Mouse (Mus musculus): ENCODE measurements at regions not wholly inside any gene's neighbourhood (a gene's known extent, or its start where the extent isn't known, plus 50 kb on each side); places are given as distances from the start of the nearest gene placed in this dataset.

DNA sequence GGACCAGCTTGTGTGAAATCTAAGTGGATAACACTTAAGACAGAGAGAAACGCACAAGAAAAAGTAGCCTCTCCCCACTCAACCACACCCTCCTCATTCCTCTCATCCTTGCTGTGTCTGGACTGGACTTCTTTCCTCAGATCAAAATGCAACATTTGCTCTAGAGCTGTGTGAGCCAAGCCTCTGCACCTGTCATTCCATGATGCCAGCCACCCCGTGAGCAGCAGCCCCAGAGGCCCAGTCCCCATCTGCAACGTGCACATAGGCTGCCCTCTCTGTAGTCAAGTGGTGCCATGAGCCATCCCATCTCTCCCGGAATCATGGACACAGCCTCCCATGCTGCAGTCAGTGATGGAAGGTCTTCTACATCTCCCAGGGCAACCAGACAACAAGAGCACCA, 55.1 kb upstream of the Gpc1 start:
- Histone ChIP-seq H3K9ac (no peak overlapping the region), H3K4me2 (no peak overlapping the region), H3K9me3 (no peaks in the 10 kb centered on the region), H3K4me1 (peaks cover 46% of the 10 kb centered on the region), H3K36me3 (no peaks in the 10 kb centered on the region), H3K27me3 (replicated peaks) (peaks cover 64% of the 10 kb centered on the region), H3K4me3 (no peak overlapping the region), H3K27ac (replicated peaks) (no peak overlapping the region)
- ATAC-seq (ENCODE audit: extremely low read depth, insufficient number of reproducible peaks, low FRiP score, low TSS enrichment): no peak
- WGBS: 71% methylated on average over 4 of the region's 4 CpGs

- Histone ChIP-seq H3K4me1 (peaks cover 50% of the 10 kb centered on the region), H3K9me3 (no peaks in the 10 kb centered on the region), H3K4me3 (no peak overlapping the region), H3K4me2 (no peak overlapping the region), H3K9ac (no peak overlapping the region), H3K27me3 (replicated peaks) (peaks cover 66% of the 10 kb centered on the region), H3K36me3 (no peaks in the 10 kb centered on the region), H3K27ac (replicated peaks) (no peak overlapping the region)
- WGBS: 63% methylated on average over 3 of the region's 3 CpGs
- no peak for ATAC-seq (ENCODE audit: extremely low read depth, insufficient number of reproducible peaks, low FRiP score, low TSS enrichment)
These were observed 55.5 kb upstream of the Gpc1 start for GRCm38 (mm10) chr1:92775908-92776307.

DNA sequence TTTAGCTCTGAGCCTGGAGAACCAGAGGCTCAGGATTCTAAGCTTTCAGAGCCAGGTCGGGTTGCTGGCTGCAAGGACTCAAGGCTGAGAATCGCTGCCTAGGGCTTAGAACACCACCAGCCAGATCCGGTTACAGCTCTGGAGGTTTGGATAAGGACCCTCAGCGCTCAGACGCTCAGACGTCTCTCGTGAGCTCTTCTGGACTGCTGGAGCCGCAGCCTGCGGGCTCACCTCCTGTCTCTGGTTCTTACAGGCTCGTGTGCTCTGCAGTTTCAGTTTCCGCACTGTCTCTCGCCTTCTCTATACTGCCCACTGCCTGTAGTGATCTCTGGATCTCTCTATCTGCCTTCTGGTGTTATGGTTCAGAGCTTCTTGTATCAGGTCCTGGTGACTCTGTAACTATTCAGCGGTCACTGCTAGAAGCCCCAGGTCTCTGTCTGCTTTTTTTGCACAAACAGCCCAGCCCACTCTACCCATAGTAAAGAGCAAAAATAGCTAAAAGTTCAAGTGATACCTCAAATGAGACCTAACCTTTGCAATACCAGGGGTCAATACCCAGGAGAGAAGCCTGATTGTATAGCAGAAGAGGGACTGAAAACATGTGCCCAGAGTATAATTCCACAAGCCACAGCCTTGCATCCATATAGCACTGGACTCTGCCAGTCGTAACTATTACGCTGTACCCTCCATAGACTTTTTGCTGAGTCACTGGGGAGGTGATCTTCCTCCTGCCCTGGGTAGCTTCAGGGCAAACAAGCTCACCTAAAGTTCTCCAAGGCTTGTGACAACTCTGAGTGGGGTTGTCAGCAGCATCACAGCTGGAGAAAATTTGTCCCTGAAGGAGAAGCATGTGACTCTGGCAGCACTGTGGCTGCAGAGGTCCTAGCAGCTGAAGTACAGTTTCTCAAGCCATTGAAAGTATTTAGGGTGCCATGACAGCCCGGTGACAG, 56.4 kb upstream of the Gpc1 start:
- WGBS: 13% methylated on average over 16 of the region's 16 CpGs
- no peak; the same call in 1 of the 2 replicates for ATAC-seq (ENCODE audit: extremely low read depth, insufficient number of reproducible peaks, low FRiP score, low TSS enrichment)
- peak overlapping the region; percentile 64 for H3K4me2 ChIP-seq
- H3K9ac ChIP-seq: peak overlapping the region; percentile 68
- H3K36me3 ChIP-seq: no peaks in the 10 kb centered on the region
- peak overlapping the region; percentile 16; the same call in 1 of the 2 replicates for H3K27ac ChIP-seq (replicated peaks)
- peaks cover 52% of the 10 kb centered on the region for H3K4me1 ChIP-seq
- H3K27me3 ChIP-seq (replicated peaks): peaks cover 66% of the 10 kb centered on the region
- no peaks in the 10 kb centered on the region for H3K9me3 ChIP-seq
- peak overlapping the region; percentile 38 for H3K4me3 ChIP-seq

DNA sequence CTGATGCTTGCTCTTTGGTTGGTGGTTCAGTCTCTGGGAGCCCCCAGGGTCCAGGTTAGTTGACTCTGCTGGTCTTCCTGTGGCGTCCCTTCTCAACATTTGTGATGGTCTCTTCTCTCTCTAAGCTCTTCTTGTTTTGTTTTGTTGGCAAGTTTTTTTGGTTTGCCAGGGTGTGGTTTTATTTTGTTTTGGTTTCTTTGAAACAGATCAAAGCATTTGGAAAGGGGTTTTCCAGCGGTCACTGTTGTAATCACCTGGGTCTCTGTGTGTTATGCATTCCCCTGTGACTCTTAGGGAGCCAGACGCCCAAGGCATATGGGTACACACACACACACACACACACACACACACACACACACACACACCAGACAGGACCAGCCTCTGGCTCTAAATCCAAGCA, 57.4 kb upstream of the Gpc1 start:
- Histone ChIP-seq H3K36me3 (no peaks in the 10 kb centered on the region), H3K27ac (replicated peaks) (no peak overlapping the region), H3K9ac (0 out of 2 replicates have a peak overlapping the region, but pooled peaks have one; percentile 68), H3K4me3 (no peak overlapping the region), H3K4me2 (peak overlapping the region; percentile 64), H3K4me1 (peaks cover 62% of the 10 kb centered on the region), H3K9me3 (no peaks in the 10 kb centered on the region), H3K27me3 (replicated peaks) (peaks cover 71% of the 10 kb centered on the region)
- no peak for ATAC-seq (ENCODE audit: extremely low read depth, insufficient number of reproducible peaks, low FRiP score, low TSS enrichment)
- 59% methylated on average over 3 of the region's 3 CpGs for WGBS

GRCm38 (mm10) chr1:92772784-92773113, 58.7 kb upstream of the Gpc1 start:
- Histone ChIP-seq H3K4me2 (peak overlapping the region; percentile 7; the same call in 1 of the 2 replicates), H3K4me1 (peaks cover 62% of the 10 kb centered on the region), H3K9ac (0 out of 2 replicates have a peak overlapping the region, but pooled peaks have one; percentile 7), H3K4me3 (no peak overlapping the region), H3K36me3 (no peaks in the 10 kb centered on the region), H3K27me3 (replicated peaks) (peaks cover 71% of the 10 kb centered on the region), H3K9me3 (no peaks in the 10 kb centered on the region), H3K27ac (replicated peaks) (peak overlapping the region; percentile 60)
- ATAC-seq (ENCODE audit: extremely low read depth, insufficient number of reproducible peaks, low FRiP score, low TSS enrichment): no peak
- WGBS: 23% methylated on average over 10 of the region's 10 CpGs

DNA sequence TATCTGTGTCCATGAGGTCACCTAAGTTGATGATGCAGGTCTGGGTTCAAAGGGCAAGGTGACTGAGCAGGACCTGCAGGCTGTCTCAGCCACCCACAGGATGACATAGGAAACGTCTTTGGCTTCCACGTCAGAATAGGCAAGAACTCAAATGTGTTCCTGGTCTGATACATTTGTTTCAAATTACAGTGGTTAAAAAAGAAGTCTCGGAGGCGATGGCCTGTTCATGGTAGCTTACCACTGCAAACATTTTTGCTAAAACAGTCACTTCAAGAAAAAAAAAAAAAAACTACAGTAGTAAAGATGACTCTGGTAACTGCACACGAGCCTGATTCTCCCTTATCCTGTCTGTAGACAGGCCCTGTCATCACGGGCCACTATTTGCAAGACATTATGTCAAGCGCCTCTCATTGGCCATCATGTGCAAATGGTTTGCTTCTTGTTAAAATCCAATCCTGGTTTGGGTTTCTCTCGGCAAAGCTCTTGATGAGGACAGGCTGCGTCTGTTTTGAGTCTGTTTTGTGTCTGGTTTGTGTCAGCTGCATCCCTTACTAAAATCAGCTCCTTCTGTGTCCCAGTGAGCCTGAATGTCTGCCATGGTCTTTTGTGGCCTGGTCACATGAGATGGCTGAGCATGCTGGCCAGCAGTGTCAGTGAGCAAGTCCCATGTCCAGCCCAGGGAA, 59.2 kb upstream of the Gpc1 start:
- Histone ChIP-seq H3K4me2 (peak overlapping the region; percentile 7; the same call in 1 of the 2 replicates), H3K9ac (0 out of 2 replicates have a peak overlapping the region, but pooled peaks have one; percentile 7), H3K4me3 (no peak overlapping the region), H3K4me1 (peaks cover 62% of the 10 kb centered on the region), H3K27ac (replicated peaks) (peak overlapping the region; percentile 60), H3K9me3 (no peaks in the 10 kb centered on the region), H3K36me3 (no peaks in the 10 kb centered on the region), H3K27me3 (replicated peaks) (peaks cover 71% of the 10 kb centered on the region)
- no peak for ATAC-seq (ENCODE audit: extremely low read depth, insufficient number of reproducible peaks, low FRiP score, low TSS enrichment)
- 31% methylated on average over 9 of the region's 9 CpGs for WGBS

DNA sequence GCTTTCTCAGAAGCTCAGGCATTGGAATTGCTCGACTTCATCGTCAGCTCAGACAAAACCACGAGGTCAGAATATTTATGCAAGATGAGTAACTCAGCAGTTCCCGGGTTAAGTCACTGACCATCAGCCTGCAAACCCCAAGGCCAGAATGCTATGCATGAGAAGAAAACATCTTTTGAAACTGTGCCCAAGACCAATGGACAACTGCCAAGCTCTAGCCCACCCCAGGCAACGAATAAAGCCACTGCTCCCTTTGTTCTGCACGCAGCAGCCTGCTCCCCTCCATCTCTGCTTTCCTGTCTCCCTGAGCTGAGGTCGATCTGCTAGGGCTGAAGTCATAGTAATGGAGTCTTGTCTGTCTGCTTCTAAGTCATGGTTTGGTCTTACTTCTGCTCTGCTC, 61.7 kb upstream of the Gpc1 start:
- Histone ChIP-seq H3K36me3 (no peaks in the 10 kb centered on the region), H3K27ac (replicated peaks) (no peak overlapping the region), H3K4me2 (no peak overlapping the region), H3K4me3 (no peak overlapping the region), H3K9me3 (no peaks in the 10 kb centered on the region), H3K9ac (no peak overlapping the region), H3K4me1 (peaks cover 48% of the 10 kb centered on the region), H3K27me3 (replicated peaks) (peaks cover 78% of the 10 kb centered on the region)
- no peak for ATAC-seq (ENCODE audit: extremely low read depth, insufficient number of reproducible peaks, low FRiP score, low TSS enrichment)
- WGBS: 52% methylated on average over 7 of the region's 7 CpGs

GRCm38 (mm10) chr1:92769156-92769555, 62.3 kb upstream of the Gpc1 start:
- no peak for ATAC-seq (ENCODE audit: extremely low read depth, insufficient number of reproducible peaks, low FRiP score, low TSS enrichment)
- no peaks in the 10 kb centered on the region for H3K9me3 ChIP-seq
- no peak overlapping the region for H3K9ac ChIP-seq
- H3K27me3 ChIP-seq (replicated peaks): peaks cover 84% of the 10 kb centered on the region
- 72% methylated on average over 4 of the region's 4 CpGs for WGBS
- H3K4me3 ChIP-seq: no peak overlapping the region
- H3K4me1 ChIP-seq: peaks cover 43% of the 10 kb centered on the region
- H3K27ac ChIP-seq (replicated peaks): no peak overlapping the region
- no peaks in the 10 kb centered on the region for H3K36me3 ChIP-seq
- no peak overlapping the region for H3K4me2 ChIP-seq

GRCm38 (mm10) chr1:92766496-92766895, 64.9 kb upstream of the Gpc1 start:
- no peak for ATAC-seq (ENCODE audit: extremely low read depth, insufficient number of reproducible peaks, low FRiP score, low TSS enrichment)
- H3K4me2 ChIP-seq: no peak overlapping the region
- no peak overlapping the region for H3K9ac ChIP-seq
- H3K27me3 ChIP-seq (replicated peaks): peaks cover 93% of the 10 kb centered on the region
- 81% methylated on average over 7 of the region's 7 CpGs for WGBS
- no peaks in the 10 kb centered on the region for H3K36me3 ChIP-seq
- H3K4me3 ChIP-seq: no peak overlapping the region
- H3K9me3 ChIP-seq: no peaks in the 10 kb centered on the region
- H3K27ac ChIP-seq (replicated peaks): no peak overlapping the region
- H3K4me1 ChIP-seq: peaks cover 17% of the 10 kb centered on the region

GRCm38 (mm10) chr1:92754793-92755488, 76.5 kb upstream of the Gpc1 start:
- ATAC-seq (ENCODE audit: extremely low read depth, insufficient number of reproducible peaks, low FRiP score, low TSS enrichment): no peak
- no peaks in the 10 kb centered on the region for H3K9me3 ChIP-seq
- H3K27me3 ChIP-seq (replicated peaks): peaks cover 12% of the 10 kb centered on the region
- H3K4me3 ChIP-seq: no peak overlapping the region
- H3K4me1 ChIP-seq: peaks cover 37% of the 10 kb centered on the region
- H3K27ac ChIP-seq (replicated peaks): no peak overlapping the region; the same call in 1 of the 2 replicates
- no peak overlapping the region for H3K4me2 ChIP-seq
- H3K36me3 ChIP-seq: no peaks in the 10 kb centered on the region
- WGBS: 56% methylated on average over 20 of the region's 20 CpGs
- no peak overlapping the region for H3K9ac ChIP-seq

DNA sequence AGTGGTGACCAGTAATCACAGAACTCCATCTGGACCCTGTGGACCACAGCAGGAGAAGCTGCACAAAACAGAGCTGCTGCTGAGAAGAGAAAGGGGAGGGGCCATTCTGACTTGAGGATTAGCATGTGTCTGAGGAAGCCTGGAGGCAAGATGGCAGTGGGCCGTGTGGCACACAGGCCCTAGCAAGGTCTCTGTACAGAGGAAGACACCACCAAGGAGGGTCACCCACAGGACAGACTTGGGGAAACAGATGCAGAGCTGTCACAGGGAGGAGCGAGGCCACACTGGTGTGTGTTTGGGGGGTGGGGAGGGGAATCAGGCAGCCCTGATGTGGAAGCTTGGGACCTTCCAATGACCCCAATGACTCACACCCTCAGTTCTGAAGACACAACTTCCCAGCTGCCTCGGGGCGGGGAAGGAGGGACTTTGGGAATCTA, 79.7 kb upstream of the Gpc1 start:
- Histone ChIP-seq H3K9ac (no peak overlapping the region), H3K4me1 (peaks cover 51% of the 10 kb centered on the region), H3K9me3 (no peaks in the 10 kb centered on the region), H3K4me3 (no peak overlapping the region), H3K27me3 (replicated peaks) (peaks cover 12% of the 10 kb centered on the region), H3K4me2 (no peak overlapping the region), H3K36me3 (no peaks in the 10 kb centered on the region), H3K27ac (replicated peaks) (no peak overlapping the region)
- 46% methylated on average over 4 of the region's 4 CpGs for WGBS
- ATAC-seq (ENCODE audit: extremely low read depth, insufficient number of reproducible peaks, low FRiP score, low TSS enrichment): no peak

Measured in heart, embryonic 13.5 days (tissue).